Mouse (Mus musculus) heart, adult 9 months (tissue): Measurements from ENCODE around the gene Dclk1.
A peak's percentile ranks its signal among the peaks of the same experiment; 100 is the strongest.

Experiments used
- DNase-seq, 2 experiments: peaks; one replicate each; pipeline ENCODE4 v3.0.0; 2022; ENCODE audit warnings: low spot score in 2 of 2

Gene Dclk1

DNA sequence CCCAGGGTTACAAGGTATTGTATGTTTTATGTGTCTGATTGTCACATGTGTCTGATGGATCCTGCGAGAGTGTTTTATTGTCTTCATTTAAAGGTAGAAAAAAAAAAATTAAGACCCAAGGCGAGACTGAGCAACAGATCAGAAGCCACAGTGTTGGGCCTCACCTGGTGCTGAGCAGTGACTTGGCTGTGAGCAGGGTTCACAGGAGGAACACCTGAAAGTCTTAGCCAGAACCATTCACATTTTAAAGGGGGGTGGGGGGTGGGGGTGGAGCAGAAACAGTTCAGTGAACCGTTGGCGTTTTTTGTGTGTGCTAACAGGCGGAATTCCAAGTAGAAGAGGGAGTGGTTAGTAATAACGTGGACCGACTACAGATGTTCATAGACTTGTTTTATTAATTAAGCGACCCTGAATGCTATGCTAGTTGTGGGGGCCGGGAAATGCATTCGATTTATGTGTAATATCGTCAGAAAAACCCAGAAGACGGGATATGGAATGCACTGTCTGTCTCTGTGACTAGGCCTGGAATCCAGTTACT, 345.3 kb downstream of the Dclk1 start:
- no peak for DNase-seq

DNA sequence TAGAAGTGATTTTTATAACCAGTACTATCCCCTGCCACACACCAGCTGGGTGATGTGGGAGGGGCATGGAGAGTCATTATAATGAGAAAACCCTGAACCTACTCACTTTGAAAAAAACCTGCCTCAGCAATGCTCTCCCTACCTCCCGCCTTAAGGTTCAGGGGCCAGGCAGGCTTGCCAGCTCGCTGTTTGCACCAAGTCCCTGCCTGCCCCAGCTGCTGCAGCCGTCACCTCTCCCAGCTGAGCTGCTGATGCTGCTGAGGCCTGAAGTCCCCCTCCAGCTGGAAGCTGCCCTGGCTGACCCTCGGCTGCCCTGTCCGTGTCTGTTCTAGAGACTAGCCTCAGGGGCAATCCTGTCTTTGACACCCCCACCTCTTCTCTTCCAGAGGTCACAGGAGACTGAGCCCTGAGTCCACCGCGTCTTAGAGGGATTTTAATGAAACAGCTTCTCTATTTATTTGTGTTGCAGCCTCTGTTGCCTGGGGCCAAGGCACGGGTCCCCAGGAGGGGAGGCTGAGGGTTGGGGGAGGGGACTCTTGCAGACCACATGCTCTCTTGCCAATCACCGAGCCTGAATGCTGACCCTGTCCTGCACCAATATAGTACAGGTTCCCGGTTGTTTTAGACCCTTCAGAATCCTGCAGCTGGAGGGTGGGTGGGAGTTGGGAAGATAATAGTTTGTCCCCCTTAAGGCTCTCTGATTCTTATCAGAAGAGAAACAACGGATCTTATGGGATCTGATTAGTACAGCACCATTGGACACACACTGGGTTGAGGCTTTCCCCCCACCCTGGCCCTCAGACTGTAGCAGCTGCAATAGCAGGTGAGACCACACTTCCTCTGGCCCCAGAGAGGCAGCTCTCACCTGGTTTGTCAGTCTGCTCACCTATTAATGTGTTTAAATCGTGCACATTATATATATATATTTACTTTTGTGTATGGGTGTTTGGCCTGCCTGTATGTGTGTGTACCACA, 346.1 kb downstream of the Dclk1 start:
- peak in 1 of 2 experiments; percentile 53 for DNase-seq
